Mouse (Mus musculus): Measurements from ENCODE around the gene Spast.

Gene Spast

DNA sequence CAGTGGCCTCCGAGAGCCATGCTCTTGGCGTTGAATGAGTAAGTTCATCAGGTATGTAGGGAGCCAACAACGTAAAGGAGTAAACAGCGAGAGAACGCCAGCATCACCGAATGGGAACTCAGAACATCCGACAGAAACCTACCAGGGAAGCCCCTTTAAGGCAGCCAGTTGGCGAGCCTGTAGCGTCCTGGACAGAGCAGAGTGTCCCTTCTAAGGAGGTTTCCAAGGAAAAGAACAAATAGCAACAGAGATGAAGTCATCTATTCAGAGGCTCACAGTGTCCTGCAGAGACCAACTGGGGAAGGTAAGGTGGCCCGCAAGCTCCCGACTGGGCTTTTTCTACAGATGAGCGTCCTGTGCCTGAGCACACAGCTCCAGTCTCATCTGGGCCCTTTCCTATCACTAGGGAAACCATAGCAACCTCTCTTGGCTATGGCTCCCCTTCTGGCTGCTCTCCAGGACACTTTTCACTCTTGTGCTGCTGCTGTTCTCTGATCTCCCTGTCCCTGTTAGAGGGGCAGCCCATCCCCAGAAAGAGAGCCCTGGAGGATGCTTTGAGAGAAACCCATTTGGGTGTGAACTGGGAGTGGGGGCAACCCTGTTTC, 85.7 kb downstream of the Spast start:
- peak in 1 of 2 experiments; percentile 17 for DNase-seq (ENCODE audit: low spot score in 2 of 2)

DNA sequence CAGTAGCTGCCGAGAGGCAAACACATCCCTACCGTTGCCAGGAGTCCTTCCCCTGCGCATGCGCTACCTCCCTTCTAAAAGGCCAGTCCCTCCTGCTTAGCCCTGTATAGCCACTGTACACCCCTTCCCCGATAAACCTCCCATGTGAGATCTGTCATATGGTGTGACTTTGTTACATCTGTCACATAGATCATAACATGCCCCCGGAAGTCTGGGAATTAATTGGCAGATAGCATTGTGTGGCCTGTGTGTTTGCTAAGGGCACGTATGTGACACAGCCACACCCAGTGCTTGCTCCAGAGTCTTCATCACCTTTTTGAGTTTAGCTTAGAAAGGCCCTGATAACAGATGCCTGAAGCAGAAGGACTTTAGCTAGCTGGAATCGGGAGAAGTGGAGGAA, 91.3 kb downstream of the Spast start:
- DNase-seq (ENCODE audit: low spot score in 2 of 2) = no peak

DNA sequence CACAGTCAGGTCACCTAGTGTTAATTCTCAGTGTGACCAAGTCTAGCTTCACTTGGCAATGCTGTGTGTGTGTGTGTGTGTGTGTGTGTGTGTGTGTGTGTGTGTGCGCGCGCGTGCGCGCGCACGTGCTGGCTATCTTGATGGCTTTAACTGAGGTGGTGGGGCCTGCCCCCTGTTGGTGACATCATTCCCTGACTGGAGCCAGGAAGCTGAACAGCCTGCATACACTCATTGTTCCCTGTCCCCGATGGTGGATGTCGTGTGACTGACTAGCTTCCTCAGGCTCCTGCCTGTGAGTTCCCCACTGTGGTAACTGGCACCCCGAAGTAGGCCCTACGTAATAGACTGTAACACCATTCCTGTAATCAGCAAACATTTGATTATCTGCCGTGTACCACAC, 92.7 kb downstream of the Spast start:
- peak in 1 of 2 experiments; percentile 18 for DNase-seq (ENCODE audit: low spot score in 2 of 2)

DNA sequence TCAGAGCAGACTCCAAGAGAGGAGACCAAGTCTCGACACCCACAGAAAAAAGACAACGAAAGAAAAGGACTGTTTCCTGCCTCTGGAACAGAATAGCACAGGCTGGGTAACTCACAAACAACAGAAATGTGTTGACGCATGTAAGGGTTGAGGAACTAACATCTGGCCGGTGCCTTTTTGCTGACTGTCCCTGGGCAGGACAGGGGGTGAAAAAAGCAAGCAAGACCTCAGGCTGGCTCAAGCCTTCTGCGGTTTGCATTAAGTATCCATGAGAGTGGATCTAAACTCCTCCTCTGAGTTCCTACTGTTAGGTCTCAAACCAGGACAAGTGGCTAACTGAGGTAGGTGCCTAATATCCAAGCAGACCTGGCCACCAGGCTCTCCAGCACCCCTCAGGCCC, 93.8 kb downstream of the Spast start:
- DNase-seq (ENCODE audit: low spot score in 2 of 2) = no peak

DNA sequence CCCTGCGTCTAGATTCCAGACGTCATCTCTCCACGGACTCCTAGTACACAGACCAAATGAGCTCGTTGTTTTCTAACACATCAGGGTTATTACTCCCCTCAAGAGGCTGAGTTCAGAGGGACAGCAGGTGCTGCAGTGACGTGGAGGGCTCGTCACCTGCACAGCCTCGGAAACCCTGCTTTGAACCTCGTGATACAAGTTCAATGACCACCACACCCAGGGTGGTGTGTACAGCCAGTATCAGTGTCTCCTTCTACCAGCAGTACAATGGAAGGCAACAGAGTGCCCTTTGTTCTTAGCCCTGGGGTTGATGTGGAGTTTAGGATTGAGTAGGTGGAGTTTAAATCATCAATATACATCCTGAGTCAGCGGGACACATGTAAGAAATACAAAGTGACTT, 99.0 kb downstream of the Spast start:
- no peak for DNase-seq (ENCODE audit: low spot score in 2 of 2)

DNA sequence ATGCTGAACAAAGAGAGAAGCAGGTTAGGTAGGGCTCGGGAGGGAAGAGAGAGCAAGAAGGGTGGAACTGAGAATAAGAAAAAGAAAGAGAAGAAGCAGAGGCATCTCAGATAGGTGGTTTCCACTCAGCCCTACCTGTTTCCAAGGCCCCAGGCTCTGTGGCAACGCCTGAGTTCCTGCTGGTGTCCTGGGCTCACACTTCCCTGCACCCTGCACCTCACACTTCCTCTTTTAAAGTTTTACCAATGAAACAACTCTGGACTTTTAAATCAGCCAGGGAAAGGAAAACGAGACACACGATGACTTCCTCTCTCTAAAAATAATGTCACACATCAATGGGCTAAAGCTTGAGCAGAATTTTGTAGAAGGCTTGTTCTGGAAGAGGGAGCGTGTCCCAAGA, 101.7 kb downstream of the Spast start:
- DNase-seq (ENCODE audit: low spot score in 2 of 2) = no peak
